Comparison of ENCODE assay signal across 8 mouse cellular contexts in genomic region chr8:119559402-119559720, GRCm38 (mm10). TPM values are rescaled to one million over a fixed set of nuclear protein-coding genes. Genes with fewer than 3 reads are reported as not detected.
A peak's percentile ranks its signal among the peaks of the same experiment; 100 is the strongest.
DNase-seq lines count a peak whose midpoint lies in the region; ATAC-seq lines count a peak whose summit lies in the region.

No protein-coding gene starts in this region.

- H3K27me3 ChIP-seq in kidney, embryonic 15.5 days, result no peaks in the 10 kb centered on the region
- H3K27me3 ChIP-seq in embryonic facial prominence, embryonic 14.5 days (replicated peaks; ENCODE audit: control insufficient read depth, insufficient read depth, low read length), result no peaks in the 10 kb centered on the region
- H3K27me3 ChIP-seq in intestine, embryonic 16.5 days (replicated peaks; ENCODE audit: control insufficient read depth, insufficient read depth, low read length), result no peaks in the 10 kb centered on the region

- peak overlapping the region; percentile 76; the same call in 1 of the 2 replicates for H3K4me3 ChIP-seq in kidney, embryonic 15.5 days (replicated peaks)
- no peak overlapping the region for H3K4me3 ChIP-seq in embryonic facial prominence, embryonic 14.5 days (ENCODE audit: low read depth, low read length)
- H3K4me3 ChIP-seq in intestine, embryonic 16.5 days (ENCODE audit: low read length), result peak overlapping the region; percentile 77

- peak overlapping the region; percentile 71; the same call in 1 of the 2 replicates for H3K27ac ChIP-seq in kidney, embryonic 15.5 days
- peak overlapping the region; percentile 53; the same call in 1 of the 2 replicates for H3K27ac ChIP-seq in embryonic facial prominence, embryonic 14.5 days (replicated peaks; ENCODE audit: low read depth, low read length)
- peak overlapping the region; percentile 62; the same call in 1 of the 2 replicates for H3K27ac ChIP-seq in intestine, embryonic 16.5 days (ENCODE audit: low read length)

- H3K9ac ChIP-seq in kidney, embryonic 15.5 days, result peak overlapping the region; percentile 57
- H3K9ac ChIP-seq in embryonic facial prominence, embryonic 14.5 days (ENCODE audit: low read depth, low read length), result peak overlapping the region; percentile 70; the same call in 1 of the 2 replicates
- H3K9ac ChIP-seq in intestine, embryonic 16.5 days (ENCODE audit: low read depth, low read length), result peak overlapping the region; percentile 68

- peaks cover 28% of the 10 kb centered on the region for H3K36me3 ChIP-seq in kidney, embryonic 15.5 days
- H3K36me3 ChIP-seq in embryonic facial prominence, embryonic 14.5 days (ENCODE audit: control insufficient read depth, insufficient read depth, low read length), result peaks cover 26% of the 10 kb centered on the region
- H3K36me3 ChIP-seq in intestine, embryonic 16.5 days (ENCODE audit: control insufficient read depth, insufficient read depth, low read length), result no peaks in the 10 kb centered on the region

- peak overlapping the region; percentile 59 for H3K4me2 ChIP-seq in kidney, embryonic 15.5 days
- H3K4me2 ChIP-seq in embryonic facial prominence, embryonic 14.5 days (ENCODE audit: low read depth, low read length), result peak overlapping the region; percentile 64
- H3K4me2 ChIP-seq in intestine, embryonic 16.5 days (ENCODE audit: low read depth, low read length), result peak overlapping the region; percentile 65

- WGBS in kidney, embryonic 15.5 days, result 88% methylated on average over 6 of the region's 6 CpGs
- 91% methylated on average over 6 of the region's 6 CpGs for WGBS in embryonic facial prominence, embryonic 14.5 days
- 90% methylated on average over 6 of the region's 6 CpGs for WGBS in intestine, embryonic 16.5 days

- no peaks in the 10 kb centered on the region for H3K9me3 ChIP-seq in kidney, embryonic 15.5 days (replicated peaks)
- H3K9me3 ChIP-seq in embryonic facial prominence, embryonic 14.5 days (ENCODE audit: control insufficient read depth, low read length), result no peaks in the 10 kb centered on the region
- no peaks in the 10 kb centered on the region for H3K9me3 ChIP-seq in intestine, embryonic 16.5 days (ENCODE audit: control insufficient read depth, low read length)

- DNase-seq in kidney, postnatal 25 days, result no peak
- no peak for DNase-seq in embryonic facial prominence, embryonic 14.5 days (ENCODE audit: low spot score)
- DNase-seq in neural tube, embryonic 10.5 days (ENCODE audit: extremely low spot score, low spot score), result peak; percentile 15
- DNase-seq in adrenal gland, postnatal 36 days, result no peak
- no peak for DNase-seq in layer of hippocampus, postnatal 25 days (ENCODE audit: extremely low spot score in 1 of 2, low spot score in 1 of 2)
- DNase-seq in layer of hippocampus, postnatal 14 days (ENCODE audit: low spot score in 2 of 2), result no peak

- H3K4me1 ChIP-seq in kidney, embryonic 15.5 days, result peaks cover 32% of the 10 kb centered on the region
- peaks cover 17% of the 10 kb centered on the region for H3K4me1 ChIP-seq in embryonic facial prominence, embryonic 14.5 days (ENCODE audit: control insufficient read depth, insufficient read depth, low read length)
- peaks cover 18% of the 10 kb centered on the region for H3K4me1 ChIP-seq in intestine, embryonic 16.5 days (ENCODE audit: control insufficient read depth, insufficient read depth, low read length)

- ATAC-seq in kidney, embryonic 15.5 days (replicated peaks; ENCODE audit: low FRiP score), result no peak
- no peak for ATAC-seq in embryonic facial prominence, embryonic 14.5 days (ENCODE audit: low read depth)
- ATAC-seq in intestine, embryonic 16.5 days, result no peak

RNA-seq across cellular contexts. Expression of gene Mbtps1, which starts 0.8 kb away (rescaled TPM):
- 115 and 123 TPM in 2 replicates for polyA plus RNA-seq in kidney, embryonic 15.5 days (2015; fragmentation: Nextera tagmentation; extraction: Ambion mirVana)
- polyA plus RNA-seq in embryonic facial prominence, embryonic 14.5 days (2014; fragmentation: Nextera tagmentation; extraction: Ambion mirVana), result 110 and 124 TPM in 2 replicates
- 78.0 and 82.5 TPM in 2 replicates for polyA plus RNA-seq in intestine, embryonic 16.5 days (2015; fragmentation: Nextera tagmentation; extraction: Ambion mirVana)
- 100 to 1,000 TPM in 1 of 2 experiments, 10 to 100 TPM in 1; 89.2 to 106 TPM for total RNA-seq in adrenal gland, postnatal 36 days (2021)
- total RNA-seq in layer of hippocampus, postnatal 25 days (2021), result 10 to 100 TPM; 69.2 to 78.8 TPM
- 10 to 100 TPM; 63.6 to 69.8 TPM for total RNA-seq in layer of hippocampus, postnatal 14 days (2021)

RNA-seq across cellular contexts. Expression of gene Hsdl1, which starts 15.6 kb away (rescaled TPM):
- polyA plus RNA-seq in kidney, embryonic 15.5 days (2015; fragmentation: Nextera tagmentation; extraction: Ambion mirVana), result 31.3 and 32.5 TPM in 2 replicates
- polyA plus RNA-seq in embryonic facial prominence, embryonic 14.5 days (2014; fragmentation: Nextera tagmentation; extraction: Ambion mirVana), result 34.0 and 37.1 TPM in 2 replicates
- polyA plus RNA-seq in intestine, embryonic 16.5 days (2015; fragmentation: Nextera tagmentation; extraction: Ambion mirVana), result 32.3 and 33.3 TPM in 2 replicates
- 10 to 100 TPM; 22.7 to 52.4 TPM for total RNA-seq in adrenal gland, postnatal 36 days (2021)
- 10 to 100 TPM; 42.8 to 46.7 TPM for total RNA-seq in layer of hippocampus, postnatal 25 days (2021)
- total RNA-seq in layer of hippocampus, postnatal 14 days (2021), result 10 to 100 TPM; 39.1 to 40.8 TPM

RNA-seq across cellular contexts. Expression of gene Dnaaf1, which starts 15.7 kb away (rescaled TPM):
- polyA plus RNA-seq in kidney, embryonic 15.5 days (2015; fragmentation: Nextera tagmentation; extraction: Ambion mirVana), result 0.23 and 0.28 TPM in 2 replicates
- 0.83 and 2.5 TPM in 2 replicates for polyA plus RNA-seq in embryonic facial prominence, embryonic 14.5 days (2014; fragmentation: Nextera tagmentation; extraction: Ambion mirVana)
- polyA plus RNA-seq in intestine, embryonic 16.5 days (2015; fragmentation: Nextera tagmentation; extraction: Ambion mirVana), result 2.6 and 3.5 TPM in 2 replicates
- under 1 TPM in 1 of 2 experiments, not detected in 1; 0.10 TPM for total RNA-seq in adrenal gland, postnatal 36 days (2021)
- total RNA-seq in layer of hippocampus, postnatal 25 days (2021), result under 1 TPM; 0.12 to 0.22 TPM
- total RNA-seq in layer of hippocampus, postnatal 14 days (2021), result under 1 TPM; 0.32 to 0.48 TPM

RNA-seq across cellular contexts. Expression of gene Taf1c, which starts 45.7 kb away (rescaled TPM):
- polyA plus RNA-seq in kidney, embryonic 15.5 days (2015; fragmentation: Nextera tagmentation; extraction: Ambion mirVana), result 10.8 and 12.9 TPM in 2 replicates
- polyA plus RNA-seq in embryonic facial prominence, embryonic 14.5 days (2014; fragmentation: Nextera tagmentation; extraction: Ambion mirVana), result 7.9 and 11.3 TPM in 2 replicates
- polyA plus RNA-seq in intestine, embryonic 16.5 days (2015; fragmentation: Nextera tagmentation; extraction: Ambion mirVana), result 11.6 and 11.9 TPM in 2 replicates
- total RNA-seq in adrenal gland, postnatal 36 days (2021), result 10 to 100 TPM; 11.4 to 12.5 TPM
- total RNA-seq in layer of hippocampus, postnatal 25 days (2021), result 10 to 100 TPM; 10.5 to 11.1 TPM
- total RNA-seq in layer of hippocampus, postnatal 14 days (2021), result 10 to 100 TPM; 10.0 to 11.8 TPM

RNA-seq across cellular contexts. Expression of gene Adad2, which starts 53.2 kb away (rescaled TPM):
- polyA plus RNA-seq in kidney, embryonic 15.5 days (2015; fragmentation: Nextera tagmentation; extraction: Ambion mirVana), result not detected in 2 replicates
- 0.14 and 0.17 TPM in 2 replicates for polyA plus RNA-seq in embryonic facial prominence, embryonic 14.5 days (2014; fragmentation: Nextera tagmentation; extraction: Ambion mirVana)
- 0.09 TPM in 1 of 2 replicates, not detected in the other for polyA plus RNA-seq in intestine, embryonic 16.5 days (2015; fragmentation: Nextera tagmentation; extraction: Ambion mirVana)
- not detected for total RNA-seq in adrenal gland, postnatal 36 days (2021)
- total RNA-seq in layer of hippocampus, postnatal 25 days (2021), result under 1 TPM in 1 of 2 experiments, not detected in 1; 0.39 TPM
- total RNA-seq in layer of hippocampus, postnatal 14 days (2021), result under 1 TPM in 1 of 2 experiments, not detected in 1; 0.16 TPM
